Mouse (Mus musculus): ENCODE data around the gene Pigc. TPM values are rescaled to one million over a fixed set of nuclear protein-coding genes. Genes with fewer than 3 reads are reported as not detected.

Pigc gene
- total and polyA plus RNA-seq, 3 experiments, result 11.7 to 17.4 (median 12.4) TPM

DNA sequence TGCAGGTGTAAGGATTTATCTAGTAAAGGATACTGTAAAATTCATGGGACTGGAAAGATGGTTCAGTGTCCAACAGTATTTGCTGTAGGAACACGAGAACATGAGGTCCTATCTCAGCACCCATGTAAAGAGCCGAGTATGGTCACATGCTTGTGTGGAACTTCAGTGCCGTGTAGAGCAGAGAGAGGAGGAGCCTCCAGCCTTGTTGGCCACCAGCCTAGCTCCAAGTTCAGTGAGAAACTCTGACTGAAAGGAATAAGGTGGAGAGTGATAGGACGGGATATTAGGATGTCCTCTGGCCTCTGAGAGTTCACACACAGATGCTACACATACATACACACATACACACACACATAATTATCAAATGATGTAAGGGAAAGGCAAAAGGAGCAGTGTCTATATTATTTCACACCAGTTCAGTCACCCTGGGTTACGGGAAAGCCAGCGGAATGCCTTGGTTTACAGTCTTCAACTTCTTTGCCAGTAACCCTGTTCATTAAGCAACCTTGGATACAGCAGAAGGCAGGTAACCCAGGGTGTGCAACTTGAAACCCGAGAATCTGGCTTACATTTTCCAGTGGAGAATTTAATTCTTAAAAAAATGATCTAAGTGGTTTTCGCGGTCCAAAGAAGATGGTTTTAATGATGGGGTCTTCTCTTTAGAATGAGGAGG, 11.8 kb downstream of the Pigc start:
- no peak for DNase-seq (ENCODE audit: extremely low read depth)
- dilution Hi-C loops (cut with MboI; ENCODE audit: extremely low pct_ligation_motif_present, extremely low pct_unique_long_range_greater_than_20kb, low sequenced_read_pairs), result no loop called here
- Histone ChIP-seq H3K4me1 (ENCODE audit: control insufficient read depth in 1 of 2, insufficient read depth in 2 of 2) (peaks cover 4 to 25% of the 10 kb centered on the region in 2 experiments; a peak in 3 of 4 replicates), H3K36me3 (replicated peaks in 1 of 2; ENCODE audit: control insufficient read depth in 1 of 2, insufficient read depth in 1 of 2, low read length in 1 of 2) (no peaks in the 10 kb centered on the region), H3K9ac (ENCODE audit: insufficient read depth, low read depth) (no peak overlapping the region), H3K9me3 (replicated peaks; ENCODE audit: low read length) (no peaks in the 10 kb centered on the region), H3K79me2 (replicated peaks; ENCODE audit: control insufficient read depth, extremely low read depth, insufficient read depth, poor library complexity, severe bottlenecking) (no peaks in the 10 kb centered on the region), H3K4me2 (ENCODE audit: insufficient read depth, low read depth, poor library complexity, severe bottlenecking) (no peak overlapping the region), H3K4me3 (replicated peaks in 1 of 3; ENCODE audit: low read depth in 2 of 3, low read length in 2 of 3, poor library complexity in 1 of 3) (no peak overlapping the region), H3K27ac (ENCODE audit: insufficient read depth, low read depth) (no peak overlapping the region), H3K27me3 (replicated peaks) (no peaks in the 10 kb centered on the region)
- TF ChIP-seq CHD1 (IDR thresholded peaks at IDR 0.05; ENCODE audit: low read depth, low read length), result no peak
- TF ChIP-seq POLR2AphosphoS2 (IDR thresholded peaks at IDR 0.05; ENCODE audit: low read depth, low read length), result no peak
- no peak for TF ChIP-seq ELF1 (IDR thresholded peaks at IDR 0.05; ENCODE audit: low read depth, low read length)
- no peak for TF ChIP-seq HCFC1 (IDR thresholded peaks at IDR 0.05; ENCODE audit: low read depth, low read length)
- no peak for TF ChIP-seq CHD2 (IDR thresholded peaks at IDR 0.05; ENCODE audit: low read length)
- TF ChIP-seq MAZ (IDR thresholded peaks at IDR 0.05; ENCODE audit: low read depth, low read length), result no peak
- no peak for TF ChIP-seq NRF1 (IDR thresholded peaks at IDR 0.05; ENCODE audit: low read depth, low read length)
- TF ChIP-seq UBTF (IDR thresholded peaks at IDR 0.05; ENCODE audit: low read depth, low read length), result no peak
- TF ChIP-seq MXI1 (IDR thresholded peaks at IDR 0.05; ENCODE audit: low read depth, low read length), result no peak
- TF ChIP-seq MYC (IDR thresholded peaks at IDR 0.05; ENCODE audit: low read depth, low read length), result no peak
- TF ChIP-seq ZNF384 (IDR thresholded peaks at IDR 0.05; ENCODE audit: low read depth, low read length), result no peak
- TF ChIP-seq KAT2A (IDR thresholded peaks at IDR 0.05; ENCODE audit: insufficient replicate concordance, low read length), result no peak
- in situ Hi-C loops (cut with MboI; ENCODE audit: low pct_ligation_motif_present, low pct_unique_long_range_greater_than_20kb, low sequenced_read_pairs), result no loop called here

DNA sequence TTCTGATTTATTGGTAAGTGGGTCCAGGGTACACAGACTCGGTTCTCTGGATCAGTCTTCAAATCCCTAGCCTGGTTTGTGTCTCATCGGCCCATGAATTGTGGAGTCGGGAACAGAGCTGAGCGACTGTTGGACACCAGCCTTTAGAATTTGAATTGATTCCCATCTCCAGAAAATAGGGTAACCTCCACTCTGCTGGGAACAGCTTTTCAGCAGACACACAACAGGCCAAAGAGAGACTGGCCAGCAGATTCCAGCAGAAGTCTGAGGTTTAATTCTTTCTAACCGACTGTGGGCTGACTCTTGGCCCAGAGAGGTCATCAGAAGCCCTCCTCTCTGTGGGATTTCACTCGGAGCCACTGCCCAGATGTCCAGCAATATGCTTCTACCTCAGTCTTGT, 14.5 kb downstream of the Pigc start:
- dilution Hi-C loops (cut with MboI; ENCODE audit: extremely low pct_ligation_motif_present, extremely low pct_unique_long_range_greater_than_20kb, low sequenced_read_pairs), result no loop called here
- Histone ChIP-seq H3K4me2 (ENCODE audit: insufficient read depth, low read depth, poor library complexity, severe bottlenecking) (no peak overlapping the region), H3K27ac (ENCODE audit: insufficient read depth, low read depth) (no peak overlapping the region), H3K9ac (ENCODE audit: insufficient read depth, low read depth) (no peak overlapping the region), H3K9me3 (replicated peaks; ENCODE audit: low read length) (no peaks in the 10 kb centered on the region), H3K4me1 (ENCODE audit: control insufficient read depth in 1 of 2, insufficient read depth in 2 of 2) (peaks cover 0 to under 1% of the 10 kb centered on the region in 2 experiments; a peak in 1 of 4 replicates), H3K79me2 (replicated peaks; ENCODE audit: control insufficient read depth, extremely low read depth, insufficient read depth, poor library complexity, severe bottlenecking) (no peaks in the 10 kb centered on the region), H3K36me3 (replicated peaks in 1 of 2; ENCODE audit: control insufficient read depth in 1 of 2, insufficient read depth in 1 of 2, low read length in 1 of 2) (no peaks in the 10 kb centered on the region), H3K27me3 (replicated peaks) (no peaks in the 10 kb centered on the region), H3K4me3 (replicated peaks in 1 of 3; ENCODE audit: low read depth in 2 of 3, low read length in 2 of 3, poor library complexity in 1 of 3) (no peak overlapping the region)
- no peak for DNase-seq (ENCODE audit: extremely low read depth)
- TF ChIP-seq CHD2 (IDR thresholded peaks at IDR 0.05; ENCODE audit: low read length), result no peak
- TF ChIP-seq MYC (IDR thresholded peaks at IDR 0.05; ENCODE audit: low read depth, low read length), result no peak
- no peak for TF ChIP-seq ZC3H11A (IDR thresholded peaks at IDR 0.05; ENCODE audit: low read depth, low read length)
- no peak for TF ChIP-seq POLR2A (IDR thresholded peaks at IDR 0.05; ENCODE audit: low read depth, low read length)
- no peak for TF ChIP-seq TCF12 (IDR thresholded peaks at IDR 0.05; ENCODE audit: low read depth, low read length)
- TF ChIP-seq TBP (conservative IDR thresholded peaks at IDR 0.05; ENCODE audit: low read depth, low read length), result no peak
- no peak for TF ChIP-seq JUN (IDR thresholded peaks at IDR 0.05; ENCODE audit: insufficient read depth, low read depth, low read length)
- TF ChIP-seq UBTF (IDR thresholded peaks at IDR 0.05; ENCODE audit: low read depth, low read length), result no peak
- no peak for TF ChIP-seq IRF4 (IDR thresholded peaks at IDR 0.05; ENCODE audit: low read depth, low read length)
- TF ChIP-seq GABPA (IDR thresholded peaks at IDR 0.05; ENCODE audit: insufficient replicate concordance, low read depth, low read length), result no peak
- no peak for TF ChIP-seq SIN3A (IDR thresholded peaks at IDR 0.05; ENCODE audit: low read length)
- TF ChIP-seq CTCF (conservative IDR thresholded peaks at IDR 0.05 in 1 of 2, IDR thresholded peaks at IDR 0.05 in 1 of 2; ENCODE audit: low read depth in 2 of 2, low read length in 2 of 2), result no peak
- TF ChIP-seq HCFC1 (IDR thresholded peaks at IDR 0.05; ENCODE audit: low read depth, low read length), result no peak
- no peak for TF ChIP-seq E2F4 (IDR thresholded peaks at IDR 0.05; ENCODE audit: insufficient replicate concordance, low read depth, low read length)
- in situ Hi-C loops (cut with MboI; ENCODE audit: low pct_ligation_motif_present, low pct_unique_long_range_greater_than_20kb, low sequenced_read_pairs), result no loop called here
